Mouse (Mus musculus): ENCODE data around the gene Bicd2. TPM values are rescaled to one million over a fixed set of nuclear protein-coding genes. Genes with fewer than 3 reads are reported as not detected.

The Bicd2 gene
- polyA plus RNA-seq, 1 experiment = 19.4 TPM

GRCm38 (mm10) chr13:49357367-49358026 lies 16.1 kb downstream of the Bicd2 start:
- TF ChIP-seq POLR2A (IDR thresholded peaks at IDR 0.05; ENCODE audit: low read depth, low read length) (no peak), CTCF (IDR thresholded peaks at IDR 0.05; ENCODE audit: extremely low read depth, insufficient read depth, insufficient read length, insufficient replicate concordance) (no peak)
- WGBS = 97% methylated on average over 8 of the region's 8 CpGs
- no peak for DNase-seq (ENCODE audit: low read depth in 1 of 2, low spot score in 2 of 2)
- H3K4me3 ChIP-seq (ENCODE audit: extremely low read depth, insufficient read depth, insufficient read length) = no peak overlapping the region
- peaks cover 15% of the 10 kb centered on the region for H3K4me1 ChIP-seq (ENCODE audit: control insufficient read depth, insufficient read depth, insufficient read length)
- H3K27me3 ChIP-seq (ENCODE audit: control insufficient read depth, insufficient read depth, low read length) = no peaks in the 10 kb centered on the region
- no peak overlapping the region for H3K27ac ChIP-seq (ENCODE audit: insufficient read depth, low read length)
- H3K36me3 ChIP-seq (ENCODE audit: control insufficient read depth, insufficient read depth, low read length) = no peaks in the 10 kb centered on the region

DNA sequence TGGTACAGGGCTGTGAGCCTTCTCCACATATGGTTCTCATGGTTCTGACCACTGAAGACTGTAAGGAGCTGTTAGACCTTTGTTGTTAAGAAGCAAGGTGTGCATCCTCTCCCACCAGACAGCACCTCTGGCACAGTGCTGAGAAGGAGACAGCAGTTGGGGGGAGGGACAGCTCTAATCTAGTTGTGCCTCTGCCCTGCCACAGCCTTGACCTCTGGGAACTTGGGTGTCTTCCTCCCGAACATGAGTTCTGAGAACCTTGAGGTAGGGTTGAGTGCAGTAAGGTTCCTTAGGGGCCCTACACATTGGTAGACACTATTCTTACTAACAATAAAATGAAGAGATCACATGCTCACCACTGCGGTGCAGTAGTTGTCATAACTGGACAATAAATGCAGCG lies 16.8 kb downstream of the Bicd2 start:
- Histone ChIP-seq H3K27me3 (ENCODE audit: control insufficient read depth, insufficient read depth, low read length) (no peaks in the 10 kb centered on the region), H3K36me3 (ENCODE audit: control insufficient read depth, insufficient read depth, low read length) (no peaks in the 10 kb centered on the region), H3K27ac (ENCODE audit: insufficient read depth, low read length) (no peak overlapping the region), H3K4me1 (ENCODE audit: control insufficient read depth, insufficient read depth, insufficient read length) (peaks cover 9% of the 10 kb centered on the region; the same call in 1 of the 2 replicates), H3K4me3 (ENCODE audit: extremely low read depth, insufficient read depth, insufficient read length) (no peak overlapping the region)
- DNase-seq (ENCODE audit: low read depth in 1 of 2, low spot score in 2 of 2) = no peak
- 86% methylated on average over 3 of the region's 3 CpGs for WGBS
- TF ChIP-seq POLR2A (IDR thresholded peaks at IDR 0.05; ENCODE audit: low read depth, low read length) (no peak), CTCF (IDR thresholded peaks at IDR 0.05; ENCODE audit: extremely low read depth, insufficient read depth, insufficient read length, insufficient replicate concordance) (no peak)

DNA sequence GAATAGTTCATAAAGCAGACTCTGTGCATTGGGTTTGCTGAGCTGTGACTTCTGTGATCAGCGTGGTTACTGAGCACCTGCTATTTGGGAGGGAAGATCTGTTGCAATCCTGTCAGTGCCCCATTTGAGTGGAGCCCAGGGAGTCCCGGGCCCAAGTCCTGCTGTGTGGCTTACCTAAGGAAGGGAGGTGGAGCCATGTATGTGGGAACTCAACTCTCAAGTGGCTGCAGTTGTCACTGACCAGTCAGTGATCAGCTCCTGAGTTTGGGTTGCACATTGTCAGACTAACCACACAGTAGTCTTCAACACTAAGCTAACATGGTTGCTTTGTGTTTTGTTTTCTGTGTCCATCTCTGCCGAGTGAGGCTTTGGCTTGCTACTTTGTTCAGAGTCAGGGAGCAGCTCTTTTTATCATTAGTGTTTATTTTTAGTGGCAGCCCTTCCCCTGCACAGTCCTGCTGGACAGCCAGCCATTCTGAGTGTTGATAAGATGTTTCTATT lies 19.6 kb downstream of the Bicd2 start:
- no peaks in the 10 kb centered on the region for H3K36me3 ChIP-seq (ENCODE audit: control insufficient read depth, insufficient read depth, low read length)
- no peak overlapping the region for H3K4me3 ChIP-seq (ENCODE audit: extremely low read depth, insufficient read depth, insufficient read length)
- no peak overlapping the region for H3K27ac ChIP-seq (ENCODE audit: insufficient read depth, low read length)
- WGBS = 30% methylated on average over 3 of the region's 3 CpGs
- TF ChIP-seq CTCF (IDR thresholded peaks at IDR 0.05; ENCODE audit: extremely low read depth, insufficient read depth, insufficient read length, insufficient replicate concordance) = no peak
- no peak for TF ChIP-seq POLR2A (IDR thresholded peaks at IDR 0.05; ENCODE audit: low read depth, low read length)
- DNase-seq (ENCODE audit: low read depth in 1 of 2, low spot score in 2 of 2) = no peak
- H3K27me3 ChIP-seq (ENCODE audit: control insufficient read depth, insufficient read depth, low read length) = no peaks in the 10 kb centered on the region
- H3K4me1 ChIP-seq (ENCODE audit: control insufficient read depth, insufficient read depth, insufficient read length) = peaks cover 6% of the 10 kb centered on the region; the same call in 1 of the 2 replicates

- TF ChIP-seq POLR2A (IDR thresholded peaks at IDR 0.05; ENCODE audit: low read depth, low read length) = no peak
- no peak for TF ChIP-seq CTCF (IDR thresholded peaks at IDR 0.05; ENCODE audit: extremely low read depth, insufficient read depth, insufficient read length, insufficient replicate concordance)
- Histone ChIP-seq H3K27me3 (ENCODE audit: control insufficient read depth, insufficient read depth, low read length) (no peaks in the 10 kb centered on the region), H3K4me3 (ENCODE audit: extremely low read depth, insufficient read depth, insufficient read length) (no peak overlapping the region), H3K27ac (ENCODE audit: insufficient read depth, low read length) (no peak overlapping the region), H3K4me1 (ENCODE audit: control insufficient read depth, insufficient read depth, insufficient read length) (peaks cover 6% of the 10 kb centered on the region; the same call in 1 of the 2 replicates), H3K36me3 (ENCODE audit: control insufficient read depth, insufficient read depth, low read length) (no peaks in the 10 kb centered on the region)
- WGBS = 80% methylated on average over 7 of the region's 7 CpGs
- DNase-seq (ENCODE audit: low read depth in 1 of 2, low spot score in 2 of 2) = no peak
These were observed 21.0 kb downstream of the Bicd2 start for GRCm38 (mm10) chr13:49362364-49362763.

DNA sequence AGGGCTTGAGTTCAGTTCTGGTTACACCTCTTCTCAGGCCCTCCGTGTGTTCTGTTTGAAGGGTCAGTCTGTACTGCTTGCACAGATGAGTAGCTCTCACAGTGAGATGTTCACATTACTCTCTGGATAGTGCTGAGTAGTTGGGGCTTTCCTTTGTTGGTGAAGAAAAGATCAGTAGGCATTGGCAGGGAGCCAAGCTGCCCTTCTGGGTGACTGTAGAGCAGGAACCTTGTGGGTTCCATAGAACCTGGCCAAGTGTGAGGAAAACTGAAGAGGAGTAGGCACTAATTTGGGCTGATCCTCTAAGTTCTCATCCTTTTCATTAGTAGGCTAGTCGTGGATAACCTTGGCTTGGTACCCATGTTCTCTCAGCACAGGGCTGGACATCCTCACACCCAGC lies 21.4 kb downstream of the Bicd2 start:
- peaks cover 6% of the 10 kb centered on the region; the same call in 1 of the 2 replicates for H3K4me1 ChIP-seq (ENCODE audit: control insufficient read depth, insufficient read depth, insufficient read length)
- no peak overlapping the region for H3K4me3 ChIP-seq (ENCODE audit: extremely low read depth, insufficient read depth, insufficient read length)
- WGBS = 78% methylated on average over 2 of the region's 2 CpGs
- H3K27ac ChIP-seq (ENCODE audit: insufficient read depth, low read length) = no peak overlapping the region
- no peaks in the 10 kb centered on the region for H3K36me3 ChIP-seq (ENCODE audit: control insufficient read depth, insufficient read depth, low read length)
- H3K27me3 ChIP-seq (ENCODE audit: control insufficient read depth, insufficient read depth, low read length) = no peaks in the 10 kb centered on the region
- TF ChIP-seq POLR2A (IDR thresholded peaks at IDR 0.05; ENCODE audit: low read depth, low read length) (no peak), CTCF (IDR thresholded peaks at IDR 0.05; ENCODE audit: extremely low read depth, insufficient read depth, insufficient read length, insufficient replicate concordance) (no peak)
- DNase-seq (ENCODE audit: low read depth in 1 of 2, low spot score in 2 of 2) = no peak

GRCm38 (mm10) chr13:49364716-49365115 lies 23.3 kb downstream of the Bicd2 start:
- no peak overlapping the region for H3K27ac ChIP-seq (ENCODE audit: insufficient read depth, low read length)
- H3K27me3 ChIP-seq (ENCODE audit: control insufficient read depth, insufficient read depth, low read length) = no peaks in the 10 kb centered on the region
- no peak overlapping the region for H3K4me3 ChIP-seq (ENCODE audit: extremely low read depth, insufficient read depth, insufficient read length)
- no peak for TF ChIP-seq CTCF (IDR thresholded peaks at IDR 0.05; ENCODE audit: extremely low read depth, insufficient read depth, insufficient read length, insufficient replicate concordance)
- no peak for TF ChIP-seq POLR2A (IDR thresholded peaks at IDR 0.05; ENCODE audit: low read depth, low read length)
- 72% methylated on average over 2 of the region's 2 CpGs for WGBS
- no peak for DNase-seq (ENCODE audit: low read depth in 1 of 2, low spot score in 2 of 2)
- peaks cover 3% of the 10 kb centered on the region; the same call in 1 of the 2 replicates for H3K36me3 ChIP-seq (ENCODE audit: control insufficient read depth, insufficient read depth, low read length)
- peaks cover 6% of the 10 kb centered on the region; the same call in 1 of the 2 replicates for H3K4me1 ChIP-seq (ENCODE audit: control insufficient read depth, insufficient read depth, insufficient read length)
